Mouse (Mus musculus) liver, embryonic 11.5 days (tissue): ENCODE data around the gene Hey2. TPM values are rescaled to one million over a fixed set of nuclear protein-coding genes. Genes with fewer than 3 reads are reported as not detected.

Experiments
- ATAC-seq: fragments of 200-750 bp; cut with Nextera tagmentation; replicated peaks from 2 replicates; pipeline ENCODE4 v1.8.0; 2017; ENCODE audit warnings: moderate number of reproducible peaks, mild to moderate bottlenecking, moderate TSS enrichment, moderate library complexity; ENCODE audit not compliant: low FRiP score
- DNase-seq: peaks from one replicate; pipeline ENCODE4 v3.0.0-alpha.2; 2017; ENCODE audit warnings: low spot score
- H3K27ac ChIP-seq: fragments of 300-500 bp; sonication (generic); 2 replicates; pipeline ENCODE4 v1.5.1; 2014; ENCODE audit warnings: mild to moderate bottlenecking, low read depth, low read length, control low read depth
- H3K27me3 ChIP-seq: fragments of 300-500 bp; sonication (generic); replicated peaks from 2 replicates; pipeline ENCODE4 v1.6.1; 2014; ENCODE audit warnings: low read length, mixed read lengths; ENCODE audit not compliant: control insufficient read depth, insufficient read depth
- H3K36me3 ChIP-seq: fragments of 300-500 bp; sonication (generic); 2 replicates; pipeline ENCODE4 v1.6.1; 2014; ENCODE audit warnings: mild to moderate bottlenecking, low read length, moderate library complexity, mixed read lengths; ENCODE audit not compliant: control insufficient read depth, insufficient read depth
- H3K4me1 ChIP-seq: fragments of 300-500 bp; sonication (generic); replicated peaks from 2 replicates; pipeline ENCODE4 v1.6.1; 2014; ENCODE audit warnings: low read length, mixed read lengths; ENCODE audit not compliant: control insufficient read depth, insufficient read depth
- H3K4me2 ChIP-seq: fragments of 300-500 bp; sonication (generic); 2 replicates; pipeline ENCODE4 v1.6.1; 2014; ENCODE audit warnings: mild to moderate bottlenecking, control low read depth, moderate library complexity
- H3K4me3 ChIP-seq: fragments of 300-500 bp; sonication (generic); 2 replicates; pipeline ENCODE4 v1.5.1; 2014; ENCODE audit warnings: low read depth, low read length, control low read depth
- H3K9ac ChIP-seq: fragments of 300-500 bp; sonication (generic); 2 replicates; pipeline ENCODE4 v1.6.1; 2014; ENCODE audit warnings: low read depth, low read length, control low read depth
- H3K9me3 ChIP-seq: fragments of 300-500 bp; sonication (generic); 2 replicates; pipeline ENCODE4 v1.6.1; 2016; ENCODE audit warnings: low read length, inconsistent platforms, mixed read lengths; ENCODE audit not compliant: control insufficient read depth
- WGBS: fragments of 180-500 bp; shearing (Covaris S2); extraction: QIAGEN DNeasy Blood & Tissue Kit; methylation state at CpG from one replicate; pipeline ENCODE4 v1.1.7; 2014; 5-methylcytosine and 5-hydroxymethylcytosine counted together
- polyA plus RNA-seq: library from polyadenylated mRNA; unstranded; fragments of >200 nt; fragmentation: Nextera tagmentation; extraction: Ambion mirVana; gene quantifications from 2 replicates; pipeline ENCODE4 v1.2.1, GENCODE M21; 2014

The Hey2 gene
- 0.77 and 0.93 TPM in 2 replicates for polyA plus RNA-seq

GRCm38 (mm10) chr10:30842643-30843437 lies at the start of gene Hey2:
Hey2 (minus strand) TSS chr10:30842801.
- peaks cover 56% of the 10 kb centered on the region for H3K27me3 ChIP-seq
- H3K4me3 ChIP-seq: peak within 1 kb of the TSS; percentile 61
- H3K27ac ChIP-seq: no peak within 1 kb of the TSS
- under 1% methylated on average over 70 of the region's 70 CpGs for WGBS
- H3K4me1 ChIP-seq: peaks cover 7% of the 10 kb centered on the region
- peak; percentile 100 for ATAC-seq
- no peaks in the 10 kb centered on the region for H3K36me3 ChIP-seq
- DNase-seq: peak; percentile 95
- no peaks in the 10 kb centered on the region for H3K9me3 ChIP-seq
- no peak within 1 kb of the TSS for H3K9ac ChIP-seq
- peak within 1 kb of the TSS; percentile 94 for H3K4me2 ChIP-seq

- WGBS: 60% methylated on average over 4 of the region's 4 CpGs
- Histone ChIP-seq H3K4me1 (no peaks in the 10 kb centered on the region), H3K9ac (no peak overlapping the region), H3K4me3 (no peak overlapping the region), H3K27ac (no peak overlapping the region), H3K27me3 (no peaks in the 10 kb centered on the region), H3K9me3 (no peaks in the 10 kb centered on the region), H3K4me2 (no peak overlapping the region), H3K36me3 (no peaks in the 10 kb centered on the region)
- ATAC-seq (no peak), DNase-seq (no peak)
Observed at GRCm38 (mm10) chr10:30883085-30883760, 40.6 kb upstream of the Hey2 start.

GRCm38 (mm10) chr10:30881109-30881508 lies 38.5 kb upstream of the Hey2 start:
- 85% methylated on average over 10 of the region's 10 CpGs for WGBS

GRCm38 (mm10) chr10:30845101-30845825 lies 2.7 kb upstream of the Hey2 start:
- H3K27me3 ChIP-seq: peaks cover 56% of the 10 kb centered on the region
- H3K27ac ChIP-seq: no peak overlapping the region
- no peak for DNase-seq
- H3K4me1 ChIP-seq: peaks cover 7% of the 10 kb centered on the region
- H3K4me3 ChIP-seq: no peak overlapping the region
- 23% methylated on average over 13 of the region's 13 CpGs for WGBS
- H3K4me2 ChIP-seq: no peak overlapping the region
- no peaks in the 10 kb centered on the region for H3K36me3 ChIP-seq
- no peak overlapping the region for H3K9ac ChIP-seq
- H3K9me3 ChIP-seq: no peaks in the 10 kb centered on the region
- no peak for ATAC-seq

More at GRCm38 (mm10) chr10:30881109-30881508, 38.5 kb upstream of the Hey2 start:
- Histone ChIP-seq H3K9ac (no peak overlapping the region), H3K27me3 (no peaks in the 10 kb centered on the region), H3K9me3 (no peaks in the 10 kb centered on the region), H3K4me1 (no peaks in the 10 kb centered on the region), H3K27ac (no peak overlapping the region), H3K4me3 (no peak overlapping the region), H3K36me3 (no peaks in the 10 kb centered on the region), H3K4me2 (no peak overlapping the region)
- no peak for ATAC-seq
- DNase-seq: no peak

- Histone ChIP-seq H3K4me1 (peaks cover 7% of the 10 kb centered on the region), H3K27me3 (peaks cover 56% of the 10 kb centered on the region), H3K4me3 (peak overlapping the region; percentile 20; the same call in 1 of the 2 replicates), H3K27ac (no peak overlapping the region), H3K9ac (no peak overlapping the region), H3K4me2 (peak overlapping the region; percentile 94), H3K36me3 (no peaks in the 10 kb centered on the region), H3K9me3 (no peaks in the 10 kb centered on the region)
- ATAC-seq: no peak
- WGBS: 3% methylated on average over 30 of the region's 30 CpGs
- DNase-seq: peak; percentile 46
Observed at GRCm38 (mm10) chr10:30844191-30845010, 1.8 kb upstream of the Hey2 start.

GRCm38 (mm10) chr10:30843438-30844190 lies 1.0 kb upstream of the Hey2 start:
- DNase-seq (peak; percentile 48), ATAC-seq (no peak)
- H3K4me2 ChIP-seq: peak overlapping the region; percentile 94
- H3K27ac ChIP-seq: no peak overlapping the region
- no peaks in the 10 kb centered on the region for H3K36me3 ChIP-seq
- no peaks in the 10 kb centered on the region for H3K9me3 ChIP-seq
- peaks cover 56% of the 10 kb centered on the region for H3K27me3 ChIP-seq
- H3K4me3 ChIP-seq: peak overlapping the region; percentile 61
- no peak overlapping the region for H3K9ac ChIP-seq
- WGBS: under 1% methylated on average over 21 of the region's 21 CpGs
- H3K4me1 ChIP-seq: peaks cover 7% of the 10 kb centered on the region

- Histone ChIP-seq H3K4me2 (peak overlapping the region; percentile 94), H3K9ac (no peak overlapping the region), H3K27ac (no peak overlapping the region), H3K9me3 (no peaks in the 10 kb centered on the region), H3K27me3 (peaks cover 56% of the 10 kb centered on the region), H3K36me3 (no peaks in the 10 kb centered on the region), H3K4me1 (peaks cover 7% of the 10 kb centered on the region), H3K4me3 (peak overlapping the region; percentile 61)
- 0% methylated on average over 29 of the region's 29 CpGs for whole genome bisulfite sequencing
- DNase-seq: no peak
- peak; percentile 33 for ATAC-seq
Observed at GRCm38 (mm10) chr10:30842228-30842627, 373 bp downstream of the Hey2 start.
